Mouse (Mus musculus) right cerebral cortex, postnatal 36 days (tissue): ENCODE data around the gene BC051665.

Experiments
- DNase-seq, 2 experiments: peaks; one replicate each; pipeline ENCODE4 v3.0.0; 2022; ENCODE audit warnings: low spot score in 2 of 2, mixed read lengths in 1 of 2

Gene BC051665

GRCm38 (mm10) chr13:60786264-60786663 lies at the start of gene BC051665:
Gene BC051665, minus strand, starts transcription at chr13:60786364.
- no peak for DNase-seq

- no peak for DNase-seq
Measured at GRCm38 (mm10) chr13:60826052-60826451, 39.9 kb upstream of the BC051665 start.

DNA sequence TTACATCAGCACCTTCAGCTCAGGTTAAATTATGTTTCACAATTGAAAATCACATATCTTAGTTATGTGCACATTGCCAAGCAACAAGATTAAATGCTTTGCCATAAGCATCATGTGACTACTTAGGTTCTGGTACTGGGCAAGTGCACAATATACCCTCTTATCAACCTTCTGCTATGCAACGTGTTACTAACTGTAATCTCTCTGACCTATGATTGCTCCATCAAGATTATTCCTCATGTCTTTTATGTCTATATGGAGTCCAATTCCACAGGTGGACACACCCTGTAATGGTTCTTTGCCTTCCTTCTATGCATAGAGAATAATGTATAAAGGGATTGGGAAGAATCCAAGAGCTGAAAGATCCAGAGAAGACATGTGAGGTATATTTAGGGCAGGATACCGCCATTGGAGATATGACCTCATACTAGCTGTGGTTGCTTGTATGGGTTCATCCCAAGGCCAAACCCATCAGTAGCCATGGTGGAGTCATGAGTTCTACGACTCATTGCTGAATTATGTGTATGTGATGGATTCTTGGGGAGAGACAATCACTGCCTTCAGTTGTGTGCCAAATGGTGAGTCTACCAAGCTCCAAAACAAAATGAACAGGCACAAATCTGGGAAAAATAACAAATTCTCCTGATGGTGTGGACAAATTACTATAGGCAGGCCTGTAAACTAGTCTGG lies 34.5 kb upstream of the BC051665 start:
- no peak for DNase-seq

DNA sequence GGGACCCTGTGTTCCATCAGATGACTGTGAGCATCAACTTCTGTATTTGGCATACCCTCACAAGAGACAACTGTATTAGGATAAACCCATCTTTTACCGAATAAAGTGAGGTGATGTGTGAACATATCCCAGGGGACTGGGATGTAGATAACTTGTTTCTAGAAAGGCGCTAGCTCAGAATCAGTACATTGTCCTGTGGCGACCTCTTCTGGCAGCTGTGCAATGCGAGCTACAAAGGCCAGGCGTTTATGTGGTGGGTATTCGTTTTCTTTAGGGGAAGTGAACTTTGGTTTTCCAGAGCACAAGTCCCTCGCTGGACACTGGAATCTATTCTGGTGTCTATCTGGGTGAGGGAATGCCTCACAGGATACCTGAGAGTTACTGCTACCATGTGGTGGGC lies 33.3 kb upstream of the BC051665 start:
- no peak for DNase-seq

- DNase-seq: no peak
Measured at GRCm38 (mm10) chr13:60813722-60814121, 27.6 kb upstream of the BC051665 start.

DNA sequence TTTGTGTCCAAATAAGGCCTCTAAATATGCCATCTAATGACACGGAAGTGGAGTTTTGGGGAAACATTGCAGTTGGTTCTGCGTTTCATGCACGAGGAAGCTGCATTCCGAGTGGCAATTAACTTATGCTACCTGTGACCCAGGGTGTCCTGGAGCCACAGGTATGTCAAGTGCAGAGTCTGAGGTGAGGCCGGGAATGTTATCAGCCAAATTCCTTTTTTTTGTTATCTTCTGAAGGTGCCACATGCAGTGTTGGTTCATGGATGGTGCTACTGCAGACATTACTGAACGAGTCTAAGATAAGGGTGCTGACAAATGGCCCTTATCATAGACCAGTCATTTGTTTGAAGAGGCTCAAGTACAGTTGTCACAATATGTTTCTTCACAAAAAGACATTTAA lies 26.6 kb upstream of the BC051665 start:
- DNase-seq: no peak

DNA sequence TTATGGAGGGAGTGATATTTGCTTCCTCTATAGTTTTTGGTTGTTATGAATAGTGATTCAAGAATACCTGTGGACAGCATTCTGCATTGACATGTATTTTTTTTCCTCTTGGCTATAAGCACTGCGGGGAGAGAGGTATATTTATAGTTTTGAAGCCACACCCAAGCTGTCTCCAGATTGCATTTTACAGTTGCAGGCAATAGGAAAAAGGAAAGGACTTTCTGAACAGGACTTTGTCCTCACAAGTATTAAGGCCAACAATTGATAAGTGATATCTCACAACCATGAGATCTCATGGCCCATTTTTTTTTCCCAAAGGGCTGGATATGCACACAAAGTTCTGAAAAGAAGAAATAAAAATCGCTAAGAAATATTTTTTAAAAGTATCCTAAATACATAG lies 23.5 kb upstream of the BC051665 start:
- no peak for DNase-seq

DNA sequence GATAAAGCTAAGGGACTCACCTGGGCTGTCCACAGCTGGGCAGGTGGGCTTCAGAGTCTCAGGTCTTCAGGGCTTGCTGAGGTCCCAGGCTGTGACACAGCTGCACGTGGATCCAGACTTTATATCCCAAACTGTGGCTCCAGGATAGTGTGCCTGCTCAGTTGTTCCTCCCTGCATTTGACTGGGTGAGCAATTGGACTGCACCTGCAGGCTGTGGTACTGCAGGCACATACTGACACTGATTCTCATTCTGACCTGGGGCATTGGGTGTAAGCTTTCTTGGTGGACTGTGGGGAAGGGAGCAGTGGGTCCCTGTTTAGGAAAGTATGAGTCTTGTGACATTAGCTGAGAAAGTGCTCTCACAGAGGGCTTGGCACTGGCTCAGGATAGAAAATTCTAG lies 16.6 kb upstream of the BC051665 start, which contains the start of gene Ctsll3:
Ctsll3 (minus strand) TSS at position 101 of the 400 bp plus-strand sequence.
- DNase-seq: no peak

DNA sequence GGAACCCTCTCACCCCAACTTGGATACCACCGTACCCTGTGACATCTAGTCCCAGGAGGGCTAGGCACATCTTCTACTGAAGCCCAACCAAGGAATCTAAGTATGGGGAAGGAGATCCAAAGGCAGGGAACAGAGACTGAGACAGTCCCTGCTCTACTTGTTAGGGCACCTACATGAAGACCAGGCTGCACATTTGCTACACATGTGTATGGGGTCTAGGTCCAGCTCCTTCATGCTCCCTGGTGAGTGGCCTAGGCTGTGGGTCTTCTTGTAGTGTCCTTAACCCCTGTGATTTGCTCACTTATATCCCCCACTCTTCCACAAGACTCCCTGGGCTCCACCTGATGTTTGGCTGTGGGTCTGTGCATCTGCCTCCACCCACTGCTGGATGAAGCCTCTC lies 3.3 kb upstream of the BC051665 start:
- DNase-seq: no peak

DNA sequence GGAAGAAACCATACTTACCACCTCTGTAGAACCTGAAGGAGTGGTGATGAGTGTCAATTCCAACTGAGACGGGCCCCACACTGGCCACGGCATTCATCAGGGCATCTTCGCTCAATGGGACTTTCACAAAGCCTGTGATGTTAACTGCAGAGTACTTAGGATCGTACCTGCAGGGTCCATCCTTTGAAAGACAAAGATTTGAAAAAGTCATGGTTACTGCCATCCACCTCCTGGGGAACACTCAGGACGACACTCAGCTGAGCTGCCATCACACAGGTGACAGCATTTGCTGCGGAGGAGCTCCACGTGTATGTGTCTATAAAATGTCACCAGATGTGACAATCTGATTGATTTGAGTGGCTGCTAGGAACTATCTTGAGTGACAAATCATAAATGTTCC lies 2.9 kb downstream of the BC051665 start:
- DNase-seq: no peak

- no peak for DNase-seq
Measured at GRCm38 (mm10) chr13:60780534-60780933, 5.6 kb downstream of the BC051665 start.

DNA sequence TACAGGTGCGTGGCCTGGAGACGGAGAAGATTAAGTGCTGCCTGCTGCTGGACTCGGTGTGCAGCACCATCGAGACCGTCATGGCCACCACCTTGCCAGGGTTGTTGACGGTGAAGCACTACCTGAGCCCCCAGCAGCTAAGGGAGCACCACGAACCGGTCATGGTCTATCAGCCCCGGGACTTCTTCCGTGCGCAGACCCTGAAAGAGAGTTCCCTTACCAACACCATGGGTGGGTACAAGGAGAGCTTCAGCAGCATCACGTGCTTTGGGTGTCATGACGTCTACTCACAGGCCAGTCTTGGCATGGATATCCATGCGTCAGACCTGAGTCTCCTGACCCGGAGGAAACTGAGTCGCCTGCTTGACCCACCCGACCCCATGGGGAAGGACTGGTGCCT lies 25.0 kb downstream of the BC051665 start:
- no peak for DNase-seq

DNA sequence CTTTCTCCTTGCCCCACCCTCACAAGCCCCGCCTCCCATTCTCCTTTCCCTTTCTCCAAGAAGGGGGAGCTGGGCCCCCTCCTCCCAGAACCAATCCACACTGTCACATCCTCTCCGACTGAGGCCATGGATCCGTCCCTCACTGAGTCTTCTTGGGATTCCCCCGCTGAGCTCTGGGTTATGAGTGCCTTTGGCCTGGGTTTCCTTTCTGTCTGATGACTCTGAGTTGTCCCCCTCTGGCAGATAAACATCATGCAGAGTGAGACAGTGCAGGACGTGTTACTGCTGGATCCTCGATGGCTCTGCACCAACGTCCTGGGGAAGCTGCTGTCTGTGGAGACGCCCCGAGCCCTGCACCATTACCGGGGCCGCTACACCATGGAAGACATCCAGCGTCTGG lies 25.8 kb downstream of the BC051665 start:
- DNase-seq: no peak

- no peak for DNase-seq
Measured at GRCm38 (mm10) chr13:60759136-60759535, 27.0 kb downstream of the BC051665 start.

DNA sequence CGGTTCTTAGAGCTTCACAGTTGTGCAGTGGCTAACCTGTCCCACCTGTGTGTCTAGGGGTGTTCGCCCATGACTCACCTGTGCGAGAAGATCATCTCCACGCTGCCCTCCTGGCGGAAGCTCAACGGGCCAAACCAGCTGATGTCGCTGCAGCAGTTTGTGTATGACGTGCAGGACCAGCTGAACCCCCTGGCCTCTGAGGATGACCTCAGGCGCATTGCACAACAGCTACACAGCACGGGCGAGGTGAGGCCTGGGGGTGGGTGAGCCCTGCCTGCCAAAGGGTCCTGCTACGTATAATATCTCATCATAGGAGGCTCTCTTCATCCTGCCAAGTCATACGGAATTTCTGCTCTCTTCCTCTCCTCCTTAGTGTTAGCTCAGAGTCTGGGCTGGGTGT lies 28.9 kb downstream of the BC051665 start:
- DNase-seq: no peak

GRCm38 (mm10) chr13:60755251-60755650 lies 30.9 kb downstream of the BC051665 start:
- DNase-seq: no peak

DNA sequence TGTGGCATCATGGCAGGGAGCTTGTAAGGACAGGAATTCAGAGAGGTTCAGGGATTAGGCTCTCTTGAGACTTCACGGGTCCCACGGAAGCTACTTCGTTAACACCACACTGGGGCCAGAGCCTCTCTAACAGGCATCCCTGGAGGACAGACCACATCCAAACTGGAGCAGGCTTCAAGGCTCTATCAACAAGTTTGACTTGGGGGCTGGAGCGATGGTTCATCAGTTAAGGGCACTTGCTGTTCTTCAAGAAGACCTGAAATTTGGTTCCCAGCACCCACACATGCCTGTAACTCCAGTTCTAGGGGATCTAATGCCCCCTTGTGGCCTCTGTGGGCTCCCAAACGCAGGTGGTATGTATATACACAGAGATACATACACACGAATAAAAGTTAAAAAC lies 32.9 kb downstream of the BC051665 start:
- DNase-seq: no peak

- DNase-seq: no peak
Measured at GRCm38 (mm10) chr13:60750930-60751329, 35.2 kb downstream of the BC051665 start.

DNA sequence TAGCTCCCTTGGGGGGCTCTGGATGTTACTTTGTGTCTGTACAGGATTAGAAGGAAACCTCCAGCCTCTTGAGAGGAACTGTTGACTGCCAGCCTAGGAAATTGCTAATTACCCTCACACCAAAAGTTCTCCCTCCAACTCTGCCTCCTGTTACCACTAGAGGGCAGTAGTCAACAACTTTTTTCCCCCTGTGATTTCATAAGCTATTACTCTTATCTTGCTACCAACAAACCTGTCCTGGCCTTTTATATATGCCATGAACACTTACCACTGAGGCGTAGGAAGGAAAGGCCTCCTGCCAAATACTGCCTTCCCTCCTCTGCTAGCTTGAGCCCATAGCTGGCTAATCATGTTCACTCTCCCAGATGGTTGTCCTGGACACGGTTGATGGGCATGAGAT lies 37.6 kb downstream of the BC051665 start:
- no peak for DNase-seq

- no peak for DNase-seq
Measured at GRCm38 (mm10) chr13:60747201-60747600, 39.0 kb downstream of the BC051665 start.

DNA sequence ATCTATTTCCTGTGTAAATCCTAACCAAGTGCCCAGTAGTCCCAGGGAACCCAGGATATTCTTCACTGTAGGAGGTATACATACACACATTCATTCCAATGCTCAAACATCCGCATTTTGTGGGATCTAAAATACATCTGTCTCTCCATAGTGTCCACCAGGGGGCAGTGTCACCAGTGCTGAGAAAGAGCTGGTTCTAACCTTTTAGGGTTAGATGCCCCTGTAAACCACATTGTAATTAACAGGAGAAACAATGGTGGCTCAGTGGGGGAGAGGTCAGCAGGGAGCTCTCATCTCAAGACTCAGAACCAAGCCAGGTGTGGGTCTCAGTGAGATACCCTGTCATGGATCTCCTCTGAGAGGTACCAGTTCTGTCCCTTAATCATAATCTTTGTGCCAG lies 39.9 kb downstream of the BC051665 start:
- no peak for DNase-seq

- DNase-seq: no peak
Measured at GRCm38 (mm10) chr13:60745358-60745757, 40.8 kb downstream of the BC051665 start.

- no peak for DNase-seq
Measured at GRCm38 (mm10) chr13:60744736-60745135, 41.4 kb downstream of the BC051665 start.

- peak in 1 of 2 experiments; percentile 75 for DNase-seq
Measured at GRCm38 (mm10) chr13:60744078-60744460, 42.1 kb downstream of the BC051665 start.
